Mouse (Mus musculus): ENCODE results near the gene Nfix.

DNA sequence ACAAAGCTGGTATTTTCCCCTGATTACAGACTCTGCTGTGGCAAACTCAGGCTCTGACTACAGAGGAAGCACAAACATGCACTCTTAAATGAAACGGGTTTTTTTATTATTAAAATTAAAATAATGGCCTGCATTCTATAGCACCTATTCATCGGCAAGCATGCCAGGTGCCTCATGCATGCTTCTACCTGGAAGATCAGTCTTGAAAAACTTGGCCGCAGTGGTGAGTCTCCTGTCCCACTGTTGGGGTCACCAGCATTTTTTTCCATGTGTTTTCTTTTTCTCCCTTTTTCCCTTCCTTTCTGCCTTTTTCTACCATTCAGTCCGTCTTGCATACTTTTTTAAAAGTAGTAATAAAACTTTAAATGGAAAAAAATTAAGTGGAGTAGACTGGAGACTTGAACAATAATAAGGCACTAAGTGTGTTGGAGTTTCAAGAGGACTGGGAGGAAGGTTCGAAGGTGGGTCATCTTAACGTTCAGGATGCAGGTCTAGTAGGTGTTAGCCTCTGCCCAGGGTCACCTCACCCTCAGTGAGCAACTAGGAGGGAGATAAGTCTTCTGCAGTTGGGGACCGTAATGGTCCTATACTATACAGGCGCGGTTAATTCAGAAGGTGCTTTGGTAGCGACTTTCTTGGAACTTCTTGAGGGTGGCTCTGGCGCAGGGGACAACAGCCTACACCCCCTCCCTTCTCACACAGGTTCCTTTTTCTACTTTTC is 16.8 kb downstream of the Nfix start:
- TF ChIP-seq CTCF (IDR thresholded peaks at IDR 0.05; ENCODE audit: low read depth) (no peak), EP300 (optimal IDR thresholded peaks at IDR 0.05) (no peak)

Data from stomach, postnatal 0 days (tissue).